Mouse (Mus musculus) lung, postnatal 0 days (tissue): Measurements from ENCODE around the gene Cbr2.

Experiments
- CTCF ChIP-seq: IDR thresholded peaks from 2 replicates; pipeline ENCODE4 v1.5.1; 2016; ENCODE audit warnings: antibody characterized with exemption, mild to moderate bottlenecking
- EP300 ChIP-seq: IDR thresholded peaks from 2 replicates; pipeline ENCODE4 v1.6.1; 2016; ENCODE audit warnings: antibody characterized with exemption, mild to moderate bottlenecking, control low read depth

DNA sequence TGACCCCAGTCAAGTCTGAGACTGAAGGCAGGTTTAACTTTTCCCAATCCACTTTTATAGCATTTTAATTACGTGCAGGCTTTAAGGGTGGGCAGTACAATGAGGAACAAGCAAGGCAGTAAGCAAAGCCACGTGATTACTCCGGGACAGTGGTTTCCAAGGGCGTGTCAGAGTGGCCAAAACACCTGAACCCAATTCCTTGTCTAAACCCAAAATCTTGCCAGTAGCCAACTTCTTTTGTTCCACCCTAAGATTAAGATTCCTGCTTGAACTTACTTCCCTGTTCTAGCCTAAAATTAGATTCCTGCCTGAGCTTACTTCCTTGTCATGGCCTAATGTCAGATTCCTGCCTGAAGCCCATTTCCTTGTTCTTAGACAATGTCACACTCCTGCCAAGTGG is 16.1 kb upstream of the Cbr2 start:
- TF ChIP-seq CTCF (no peak), EP300 (peak; percentile 47; the same call in 1 of the 2 replicates)
